Mouse (Mus musculus) neural tube, embryonic 11.5 days (tissue): ENCODE data around the gene H2-M10.4. TPM values are rescaled to one million over a fixed set of nuclear protein-coding genes. Genes with fewer than 3 reads are reported as not detected.

Experiments used
- ATAC-seq: fragments of 200-750 bp; cut with Nextera tagmentation; 2 replicates; pipeline ENCODE4 v1.8.0; 2017; ENCODE audit warnings: moderate number of reproducible peaks, mild to moderate bottlenecking, moderate TSS enrichment, moderate library complexity; ENCODE audit not compliant: insufficient read depth, low FRiP score, low TSS enrichment
- DNase-seq: peaks from one replicate; pipeline ENCODE4 v3.0.0-alpha.2; 2015; ENCODE audit warnings: low spot score
- H3K27ac ChIP-seq: fragments of 300-500 bp; sonication (generic); 2 replicates; pipeline ENCODE4 v1.5.1; 2014; ENCODE audit warnings: low read depth, mild to moderate bottlenecking, low read length
- H3K27me3 ChIP-seq: fragments of 300-500 bp; sonication (generic); 2 replicates; pipeline ENCODE4 v1.6.1; 2014; ENCODE audit warnings: mild to moderate bottlenecking, low read length, mixed read lengths; ENCODE audit not compliant: control insufficient read depth, insufficient read depth
- H3K36me3 ChIP-seq: fragments of 300-500 bp; sonication (generic); 2 replicates; pipeline ENCODE4 v1.6.1; 2014; ENCODE audit warnings: mild to moderate bottlenecking, low read length, moderate library complexity, mixed read lengths; ENCODE audit not compliant: control insufficient read depth, insufficient read depth
- H3K4me1 ChIP-seq: fragments of 300-500 bp; sonication (generic); 2 replicates; pipeline ENCODE4 v1.6.1; 2014; ENCODE audit warnings: low read length, mixed read lengths; ENCODE audit not compliant: control insufficient read depth, insufficient read depth
- H3K4me2 ChIP-seq: fragments of 300-500 bp; sonication (generic); 2 replicates; pipeline ENCODE4 v1.6.1; 2014; ENCODE audit warnings: low read depth, mild to moderate bottlenecking, moderate library complexity
- H3K4me3 ChIP-seq: fragments of 300-500 bp; sonication (generic); 2 replicates; pipeline ENCODE4 v1.5.1; 2014; ENCODE audit warnings: low read depth, low read length
- H3K9ac ChIP-seq: fragments of 300-500 bp; sonication (generic); 2 replicates; pipeline ENCODE4 v1.6.1; 2014; ENCODE audit warnings: mild to moderate bottlenecking, low read length
- H3K9me3 ChIP-seq: fragments of 300-500 bp; sonication (generic); 2 replicates; pipeline ENCODE4 v1.6.1; 2016; ENCODE audit warnings: low read length; ENCODE audit not compliant: control insufficient read depth
- WGBS: fragments of 180-500 bp; shearing (Covaris S2); extraction: QIAGEN DNeasy Blood & Tissue Kit; methylation state at CpG from one replicate; pipeline ENCODE4 v1.1.7; 2014; 5-methylcytosine and 5-hydroxymethylcytosine counted together
- polyA plus RNA-seq: library from polyadenylated mRNA; unstranded; fragments of >200 nt; fragmentation: Nextera tagmentation; extraction: Ambion mirVana; gene quantifications from 2 replicates; pipeline ENCODE4 v1.2.1, GENCODE M21; 2014

H2-M10.4 gene
- polyA plus RNA-seq, 1 experiment from 2014 or later = not detected

- H3K27me3 ChIP-seq = no peaks in the 10 kb centered on the region
- no peak for ATAC-seq
- no peaks in the 10 kb centered on the region for H3K36me3 ChIP-seq
- DNase-seq = no peak
- 60% methylated on average over 2 of the region's 2 CpGs for WGBS
- no peak overlapping the region for H3K9ac ChIP-seq
- no peaks in the 10 kb centered on the region for H3K9me3 ChIP-seq
- no peak overlapping the region for H3K4me3 ChIP-seq
- no peaks in the 10 kb centered on the region for H3K4me1 ChIP-seq
- H3K4me2 ChIP-seq = no peak overlapping the region
- H3K27ac ChIP-seq = no peak overlapping the region
Measured at GRCm38 (mm10) chr17:36417416-36417815, 44.7 kb downstream of the H2-M10.4 start.

DNA sequence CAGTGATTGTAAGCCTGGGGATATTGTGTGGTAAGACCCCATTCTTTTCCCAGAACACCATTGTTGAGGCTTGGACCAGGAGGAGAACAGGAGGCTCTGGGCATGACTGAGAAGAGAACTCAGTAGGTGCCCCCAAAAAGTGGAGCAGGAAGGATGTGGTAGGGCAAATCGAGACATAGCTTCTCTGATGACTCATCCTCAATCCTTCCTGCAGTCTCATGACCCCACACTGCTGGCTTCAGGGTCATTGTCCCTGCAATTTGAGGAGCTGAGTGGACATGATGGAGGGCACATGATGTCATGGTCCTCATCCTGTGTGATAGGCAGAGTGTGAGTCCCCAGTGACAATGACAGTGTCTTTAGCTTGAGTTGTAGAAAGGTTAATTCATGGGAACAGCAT, 46.7 kb downstream of the H2-M10.4 start:
- H3K9me3 ChIP-seq = no peaks in the 10 kb centered on the region
- H3K4me3 ChIP-seq = no peak overlapping the region
- DNase-seq (no peak), ATAC-seq (no peak)
- 50% methylated on average over 1 of the region's 1 CpGs for WGBS
- no peaks in the 10 kb centered on the region for H3K36me3 ChIP-seq
- H3K27me3 ChIP-seq = no peaks in the 10 kb centered on the region
- no peaks in the 10 kb centered on the region for H3K4me1 ChIP-seq
- H3K4me2 ChIP-seq = no peak overlapping the region
- H3K27ac ChIP-seq = no peak overlapping the region
- H3K9ac ChIP-seq = no peak overlapping the region

GRCm38 (mm10) chr17:36414361-36414760, 47.8 kb downstream of the H2-M10.4 start:
- H3K4me2 ChIP-seq = no peak overlapping the region
- H3K4me3 ChIP-seq = no peak overlapping the region
- H3K9ac ChIP-seq = no peak overlapping the region
- no peaks in the 10 kb centered on the region for H3K27me3 ChIP-seq
- H3K4me1 ChIP-seq = no peaks in the 10 kb centered on the region
- H3K9me3 ChIP-seq = no peaks in the 10 kb centered on the region
- H3K36me3 ChIP-seq = no peaks in the 10 kb centered on the region
- no peak overlapping the region for H3K27ac ChIP-seq
- no peak for ATAC-seq
- 89% methylated on average over 1 of the region's 1 CpGs for WGBS
- DNase-seq = no peak

Other genes with a start within 250 kb of the H2-M10.4 start
- gene Rpp21, start 204.3 kb downstream of the H2-M10.4 start, polyA plus RNA-seq = 86.5 and 87.2 TPM in 2 replicates
- 18.0 and 19.8 TPM in 2 replicates for gene Trim39, start 190.1 kb downstream of the H2-M10.4 start, polyA plus RNA-seq
- gene H2-M10.2, start 175.8 kb downstream of the H2-M10.4 start, polyA plus RNA-seq = not detected in 2 replicates
- not detected in 2 replicates for gene H2-M10.1, start 136.2 kb downstream of the H2-M10.4 start, polyA plus RNA-seq
- gene H2-M10.3, start 93.9 kb downstream of the H2-M10.4 start, polyA plus RNA-seq = not detected in 2 replicates
- gene H2-M11, start 84.7 kb upstream of the H2-M10.4 start, polyA plus RNA-seq = not detected in 2 replicates
- not detected in 2 replicates for gene H2-M9, start 180.3 kb upstream of the H2-M10.4 start, polyA plus RNA-seq
- not detected in 2 replicates for gene H2-M1, start 209.9 kb upstream of the H2-M10.4 start, polyA plus RNA-seq